Mouse (Mus musculus) CH12.LX (cell line): ENCODE results near the gene Uxs1.

Source experiments
- CTCF ChIP-seq, 2 experiments: IDR thresholded peaks in 1 of 2; conservative IDR thresholded peaks in 1 of 2; 2 replicates each; pipeline ENCODE4 v1.5.1; 2011 to 2012; ENCODE audit warnings: low read depth in 2 of 2, low read length in 2 of 2, improper control_type of control experiment in 1 of 2, inconsistent platforms in 1 of 2, mild to moderate bottlenecking in 1 of 2, moderate library complexity in 1 of 2
- EP300 ChIP-seq: IDR thresholded peaks from 2 replicates; pipeline ENCODE4 v1.6.1; 2011; ENCODE audit warnings: low read length, improper control_type of control experiment
- HCFC1 ChIP-seq: IDR thresholded peaks from 2 replicates; pipeline ENCODE4 v1.6.1; 2012; ENCODE audit warnings: low read depth, mild to moderate bottlenecking, inconsistent platforms, low read length, improper control_type of control experiment
- NRF1 ChIP-seq: IDR thresholded peaks from 2 replicates; pipeline ENCODE4 v1.6.1; 2014; ENCODE audit warnings: low read depth, mild to moderate bottlenecking, inconsistent platforms, low read length, improper control_type of control experiment, moderate library complexity
- RCOR1 ChIP-seq: conservative IDR thresholded peaks from 2 replicates; pipeline ENCODE4 v1.6.1; 2012; ENCODE audit warnings: low read depth, mild to moderate bottlenecking, inconsistent platforms, low read length, improper control_type of control experiment
- USF1 ChIP-seq: IDR thresholded peaks from 2 replicates; pipeline ENCODE4 v1.6.1; 2014; ENCODE audit warnings: low read depth, mild to moderate bottlenecking, inconsistent platforms, low read length, improper control_type of control experiment

DNA sequence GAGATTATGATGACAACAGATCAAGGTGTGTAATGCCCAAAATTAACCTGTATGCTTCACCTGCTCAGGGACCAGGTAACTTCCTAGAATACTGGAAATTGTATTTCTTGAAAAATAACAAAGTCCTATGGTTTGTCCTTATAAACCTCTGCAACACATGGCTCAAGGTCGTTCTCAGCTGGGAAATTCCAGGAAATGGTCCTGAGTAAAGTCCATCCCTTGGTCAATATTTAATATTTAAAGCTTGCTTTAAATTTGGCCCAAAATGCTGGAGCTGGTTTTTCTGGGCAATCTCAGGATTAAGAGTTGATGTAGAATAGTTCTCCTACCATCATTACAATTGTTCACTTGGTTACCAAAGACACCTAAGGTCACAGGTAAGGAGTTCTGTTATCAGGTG lies 30.1 kb upstream of the Uxs1 start:
- no peak for TF ChIP-seq EP300
- TF ChIP-seq USF1 = no peak
- no peak for TF ChIP-seq HCFC1
- no peak for TF ChIP-seq CTCF (conservative IDR thresholded peaks at IDR 0.05 in 1 of 2, IDR thresholded peaks at IDR 0.05 in 1 of 2; ENCODE audit: low read depth in 2 of 2, low read length in 2 of 2)
- TF ChIP-seq NRF1 = no peak
- no peak for TF ChIP-seq RCOR1
